Mouse (Mus musculus) G1E (cell line): ENCODE measurements around the gene Ush1c.
"Not testable (repeated sequence)": the region's sequence is repeated elsewhere in the genome, so short reads cannot be mapped to it uniquely, and the experiment has no call there.

Experiments
- CTCF ChIP-seq: IDR thresholded peaks from 2 replicates; pipeline ENCODE4 v1.5.1; 2012; ENCODE audit warnings: low read depth, low read length, inconsistent platforms, mixed read lengths
- GATA1 ChIP-seq: IDR thresholded peaks from 2 replicates; pipeline ENCODE4 v1.6.1; 2012; ENCODE audit warnings: borderline replicate concordance, low read length, inconsistent platforms, mixed read lengths
- GATA2 ChIP-seq: IDR thresholded peaks from 2 replicates; pipeline ENCODE4 v1.6.1; 2012; ENCODE audit warnings: low read depth, low read length, inconsistent platforms, borderline replicate concordance
- POLR2AphosphoS5 ChIP-seq: IDR thresholded peaks from 2 replicates; pipeline ENCODE4 v1.6.1; 2012; ENCODE audit warnings: low read depth, low read length, inconsistent platforms; ENCODE audit not compliant: insufficient replicate concordance
- TAL1 ChIP-seq: conservative IDR thresholded peaks from 2 replicates; pipeline ENCODE4 v1.6.1; 2012; ENCODE audit warnings: low read depth, low read length, inconsistent platforms, mixed read lengths

DNA sequence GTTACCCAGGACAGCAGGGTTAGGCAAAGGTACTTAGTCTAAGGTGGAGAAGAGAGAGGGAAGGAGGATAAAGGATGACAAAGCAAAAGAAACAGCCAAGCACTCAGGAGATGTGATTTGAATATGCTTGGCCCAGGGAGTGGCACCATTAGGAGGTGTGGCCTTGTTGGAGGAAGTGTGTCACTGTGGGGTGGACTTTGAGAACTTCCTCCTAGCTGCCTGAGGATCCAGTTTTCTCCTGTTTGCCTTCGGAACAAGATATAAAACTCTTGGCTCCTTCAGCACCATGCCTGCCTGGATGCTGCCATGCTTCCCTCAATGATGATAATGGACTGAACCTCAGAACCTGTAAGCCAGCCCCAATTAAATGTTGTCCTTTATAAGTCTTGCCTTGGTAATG, 69.3 kb downstream of the Ush1c start:
- TF ChIP-seq GATA2, CTCF, GATA1, TAL1, POLR2AphosphoS5: not testable (repeated sequence)
